In genomic region chr5:31562036-31562666, GRCm38 (mm10) we compare ENCODE assay signal across 10 mouse cellular contexts. TPM values are rescaled to one million over a fixed set of nuclear protein-coding genes. Genes with fewer than 3 reads are reported as not detected.
DNase-seq lines count a peak whose midpoint lies in the region; ATAC-seq lines count a peak whose summit lies in the region.
"Had no signal": no experiment of that assay in that cellular context is flagged by ENCODE, and none has a peak within 500 bp of the region (broad histone marks: within the 10 kb centered on the region; RNA-seq: fewer than 3 reads in every experiment).

No protein-coding gene starts in this region.

- no peak overlapping the region for H3K4me3 ChIP-seq in midbrain, embryonic 14.5 days (replicated peaks; ENCODE audit: low read depth, low read length)
- no peak overlapping the region for H3K4me3 ChIP-seq in midbrain, embryonic 15.5 days
- H3K4me3 ChIP-seq: hindbrain, embryonic 15.5 days; neural tube, embryonic 12.5 days had no signal

- 91% methylated on average over 7 of the region's 7 CpGs for WGBS in midbrain, embryonic 14.5 days
- 87% methylated on average over 7 of the region's 7 CpGs for WGBS in midbrain, embryonic 15.5 days

- H3K9me3 ChIP-seq in midbrain, embryonic 14.5 days (ENCODE audit: control insufficient read depth, low read length): no peaks in the 10 kb centered on the region
- H3K9me3 ChIP-seq in midbrain, embryonic 15.5 days: no peaks in the 10 kb centered on the region
- H3K9me3 ChIP-seq: hindbrain, embryonic 15.5 days; neural tube, embryonic 12.5 days had no signal

- no peak overlapping the region for H3K4me2 ChIP-seq in midbrain, embryonic 14.5 days (ENCODE audit: low read length)
- no peak overlapping the region for H3K4me2 ChIP-seq in midbrain, embryonic 15.5 days
- H3K4me2 ChIP-seq: hindbrain, embryonic 15.5 days; neural tube, embryonic 12.5 days had no signal

- no peaks in the 10 kb centered on the region for H3K4me1 ChIP-seq in midbrain, embryonic 14.5 days (ENCODE audit: control insufficient read depth, insufficient read depth, low read length)
- H3K4me1 ChIP-seq in midbrain, embryonic 15.5 days: peaks cover 4% of the 10 kb centered on the region; the same call in 1 of the 2 replicates
- H3K4me1 ChIP-seq: hindbrain, embryonic 15.5 days had no signal

- H3K36me3 ChIP-seq in midbrain, embryonic 14.5 days (ENCODE audit: control insufficient read depth, insufficient read depth, low read length): peaks cover 32% of the 10 kb centered on the region
- H3K36me3 ChIP-seq in midbrain, embryonic 15.5 days (replicated peaks): 0 out of 2 replicates have a peak, but pooled peaks cover 8% of the 10 kb centered on the region

- no peak overlapping the region for H3K27ac ChIP-seq in midbrain, embryonic 14.5 days (replicated peaks; ENCODE audit: low read depth, low read length)
- no peak overlapping the region for H3K27ac ChIP-seq in midbrain, embryonic 15.5 days
- H3K27ac ChIP-seq: hindbrain, embryonic 15.5 days; neural tube, embryonic 12.5 days had no signal

- intact Hi-C loops in left cerebral cortex, postnatal 25 days (cut with DNase I): loop anchor here (2.0 to 5.0 kb wide), 4 partner anchors 35 to 740 kb away; partner anchors contain the start of gene Mrpl33

- DNase-seq in Muller cell, postnatal 12 days (ENCODE audit: inconsistent ontology term): peak; percentile 64
- peak; percentile 46 to 52 for DNase-seq in adrenal gland, postnatal 36 days
- peak; percentile 68 for DNase-seq in heart, postnatal 4 days
- peak; percentile 62 to 87 for DNase-seq in left cerebral cortex, postnatal 25 days (ENCODE audit: low spot score in 2 of 2)
- no peak for DNase-seq in spleen, postnatal 4 days (ENCODE audit: low spot score in 2 of 2)
- DNase-seq in midbrain, embryonic 14.5 days: no peak
- DNase-seq in testis, postnatal 10 days (ENCODE audit: low spot score): no peak

- H3K27me3 ChIP-seq in midbrain, embryonic 14.5 days (ENCODE audit: control insufficient read depth, insufficient read depth, low read length): no peaks in the 10 kb centered on the region
- no peaks in the 10 kb centered on the region for H3K27me3 ChIP-seq in midbrain, embryonic 15.5 days (replicated peaks)
- H3K27me3 ChIP-seq: hindbrain, embryonic 15.5 days; neural tube, embryonic 12.5 days had no signal

- no peak for ATAC-seq in midbrain, embryonic 14.5 days (ENCODE audit: low FRiP score, low TSS enrichment)
- no peak for ATAC-seq in midbrain, embryonic 15.5 days (replicated peaks)

- no peak overlapping the region for H3K9ac ChIP-seq in midbrain, embryonic 14.5 days (replicated peaks; ENCODE audit: low read length)
- H3K9ac ChIP-seq in midbrain, embryonic 15.5 days: no peak overlapping the region
- H3K9ac ChIP-seq: hindbrain, embryonic 15.5 days; neural tube, embryonic 12.5 days had no signal

RNA-seq across cellular contexts. Expression of gene Supt7l, which starts 34.5 kb away (rescaled TPM):
- total RNA-seq in adrenal gland, postnatal 36 days (2021): 10 to 100 TPM; 19.1 to 19.8 TPM
- total RNA-seq in heart, postnatal 4 days (2021): 10 to 100 TPM; 16.1 to 16.4 TPM
- 10 to 100 TPM; 16.7 to 17.2 TPM for total RNA-seq in left cerebral cortex, postnatal 25 days (2021)
- 18.0 and 18.3 TPM in 2 replicates for polyA plus RNA-seq in midbrain, embryonic 14.5 days (2014; fragmentation: Nextera tagmentation; extraction: Ambion mirVana)
- 27.8 and 27.9 TPM in 2 replicates for polyA plus RNA-seq in midbrain, embryonic 15.5 days (2015; fragmentation: Nextera tagmentation; extraction: Ambion mirVana)

RNA-seq across cellular contexts. Expression of gene Mrpl33, which starts 34.6 kb away (rescaled TPM):
- total RNA-seq in adrenal gland, postnatal 36 days (2021): 100 to 1,000 TPM; 292 to 420 TPM
- 100 to 1,000 TPM; 276 to 287 TPM for total RNA-seq in heart, postnatal 4 days (2021)
- total RNA-seq in left cerebral cortex, postnatal 25 days (2021): 10 to 100 TPM; 92.9 to 96.0 TPM
- polyA plus RNA-seq in midbrain, embryonic 14.5 days (2014; fragmentation: Nextera tagmentation; extraction: Ambion mirVana): 179 and 211 TPM in 2 replicates
- polyA plus RNA-seq in midbrain, embryonic 15.5 days (2015; fragmentation: Nextera tagmentation; extraction: Ambion mirVana): 176 and 183 TPM in 2 replicates

RNA-seq across cellular contexts. Expression of gene Slc4a1ap, which starts 35.4 kb away (rescaled TPM):
- total RNA-seq in adrenal gland, postnatal 36 days (2021): 10 to 100 TPM; 30.6 to 31.8 TPM
- total RNA-seq in heart, postnatal 4 days (2021): 10 to 100 TPM; 21.2 to 21.4 TPM
- total RNA-seq in left cerebral cortex, postnatal 25 days (2021): 10 to 100 TPM; 50.8 to 53.6 TPM
- polyA plus RNA-seq in midbrain, embryonic 14.5 days (2014; fragmentation: Nextera tagmentation; extraction: Ambion mirVana): 28.6 and 28.9 TPM in 2 replicates
- 36.2 and 37.0 TPM in 2 replicates for polyA plus RNA-seq in midbrain, embryonic 15.5 days (2015; fragmentation: Nextera tagmentation; extraction: Ambion mirVana)

Comparison
In these comparisons a context has a peak if more than half of its experiments do, and no peak if none do; other contexts are left out.
1. DNase-seq: peak in Muller cell, postnatal 12 days (single experiment), adrenal gland, postnatal 36 days (2 of 2), heart, postnatal 4 days (single experiment) and left cerebral cortex, postnatal 25 days (2 of 2); none in spleen, postnatal 4 days (0 of 2), midbrain, embryonic 14.5 days (single experiment) and testis, postnatal 10 days (single experiment).